Comparison of ENCODE assay signal across 28 mouse cellular contexts in the genomic region with DNA sequence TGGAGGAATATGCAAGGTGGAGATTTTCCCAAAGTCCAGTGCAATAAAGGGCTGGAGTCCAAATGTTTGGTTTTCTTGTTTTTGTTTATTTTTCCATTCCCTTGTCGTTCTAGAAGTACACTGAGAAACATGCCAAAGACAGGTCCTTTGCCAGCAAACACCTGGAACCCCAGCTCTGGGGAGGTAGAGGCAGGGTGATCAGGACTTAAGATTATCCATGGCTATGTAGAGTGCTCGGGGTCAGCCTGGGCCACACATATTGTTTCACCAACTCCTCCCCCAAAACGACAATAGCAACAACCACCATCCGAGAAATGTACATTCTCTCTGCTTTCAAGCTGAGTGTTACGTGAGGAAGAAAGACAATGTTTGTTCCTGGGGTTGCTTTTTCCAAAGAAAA. TPM values are rescaled to one million over a fixed set of nuclear protein-coding genes. Genes with fewer than 3 reads are reported as not detected.
"Had no signal": no experiment of that assay in that cellular context is flagged by ENCODE, and none has a peak within 500 bp of the region (broad histone marks: within the 10 kb centered on the region; RNA-seq: fewer than 3 reads in every experiment).

A gene (minus strand): TSS at position 101 of the 400 bp plus-strand sequence.

- H3K9me3 ChIP-seq: kidney, embryonic 15.5 days; limb, embryonic 10.5 days; limb, embryonic 13.5 days; liver, embryonic 15.5 days; neural tube, embryonic 12.5 days; neural tube, embryonic 15.5 days had no signal

- H3K4me1 ChIP-seq: kidney, embryonic 15.5 days; limb, embryonic 13.5 days; neural tube, embryonic 12.5 days; neural tube, embryonic 15.5 days had no signal

- H3K27ac ChIP-seq: kidney, embryonic 15.5 days; limb, embryonic 10.5 days; limb, embryonic 13.5 days; liver, embryonic 15.5 days; neural tube, embryonic 12.5 days; neural tube, embryonic 15.5 days had no signal

- DNase-seq: kidney, adult 11 months; kidney, adult 8-10 months; kidney, postnatal 14 days; kidney, postnatal 4 days; liver; lung, adult 2 months; lung, postnatal 14 days; lung, postnatal 4 days; midbrain, embryonic 14.5 days; right cerebral cortex, adult 18-20 months; right cerebral cortex, postnatal 14 days; right cerebral cortex, postnatal 4 days; spleen, adult 18-20 months; thymus, postnatal 25 days had no signal

- H3K9ac ChIP-seq: kidney, embryonic 15.5 days; limb, embryonic 13.5 days; liver, embryonic 15.5 days; neural tube, embryonic 12.5 days; neural tube, embryonic 15.5 days had no signal

- H3K4me2 ChIP-seq: kidney, embryonic 15.5 days; limb, embryonic 13.5 days; liver, embryonic 15.5 days; midbrain, embryonic 11.5 days; neural tube, embryonic 12.5 days; neural tube, embryonic 15.5 days had no signal

- H3K4me3 ChIP-seq: kidney, embryonic 15.5 days; limb, embryonic 10.5 days; limb, embryonic 13.5 days; liver, embryonic 15.5 days; neural tube, embryonic 12.5 days; neural tube, embryonic 15.5 days had no signal

- H3K36me3 ChIP-seq: kidney, embryonic 15.5 days; limb, embryonic 10.5 days; limb, embryonic 13.5 days; liver, embryonic 15.5 days; neural tube, embryonic 12.5 days; neural tube, embryonic 15.5 days had no signal

- H3K27me3 ChIP-seq: kidney, embryonic 15.5 days; limb, embryonic 13.5 days; liver, embryonic 15.5 days; neural tube, embryonic 12.5 days; neural tube, embryonic 15.5 days had no signal

RNA-seq across cellular contexts. Expression of the gene that starts here (rescaled TPM):
- total RNA-seq: layer of hippocampus, adult 18-20 months; layer of hippocampus, postnatal 14 days; left cerebral cortex, postnatal 25 days; megakaryocyte progenitor cell, adult 5-6 weeks; megakaryocyte-erythroid progenitor cell, adult 5-6 weeks had no signal
- polyA plus RNA-seq: limb, embryonic 10.5 days; limb, embryonic 13.5 days; lung, embryonic 16.5 days; midbrain, embryonic 11.5 days; midbrain, embryonic 14.5 days; neural tube, embryonic 12.5 days; neural tube, embryonic 15.5 days; stomach, embryonic 14.5 days had no signal
